Mouse (Mus musculus) liver, embryonic 13.5 days (tissue): ENCODE measurements around the gene AL732309.1. TPM values are rescaled to one million over a fixed set of nuclear protein-coding genes. Genes with fewer than 3 reads are reported as not detected.

Source experiments
- ATAC-seq: fragments of 200-750 bp; cut with Nextera tagmentation; 2 replicates; pipeline ENCODE4 v1.8.0; 2017; ENCODE audit warnings: low read depth, mild to moderate bottlenecking, moderate number of reproducible peaks, moderate library complexity
- DNase-seq: peaks from one replicate; pipeline ENCODE4 v3.0.0; 2022
- H3K27ac ChIP-seq: fragments of 300-500 bp; sonication (generic); 2 replicates; pipeline ENCODE4 v1.5.1; 2015; ENCODE audit warnings: moderate library complexity, mild to moderate bottlenecking, inconsistent platforms
- H3K27me3 ChIP-seq: fragments of 300-500 bp; sonication (generic); 2 replicates; pipeline ENCODE4 v1.6.1; 2015; ENCODE audit warnings: mild to moderate bottlenecking, inconsistent platforms
- H3K36me3 ChIP-seq: fragments of 300-500 bp; sonication (generic); 2 replicates; pipeline ENCODE4 v1.6.1; 2015; ENCODE audit warnings: mild to moderate bottlenecking, inconsistent platforms
- H3K4me1 ChIP-seq: fragments of 300-500 bp; sonication (generic); replicated peaks from 2 replicates; pipeline ENCODE4 v1.6.1; 2015; ENCODE audit warnings: inconsistent platforms
- H3K4me2 ChIP-seq: fragments of 300-500 bp; sonication (generic); 2 replicates; pipeline ENCODE4 v1.6.1; 2015; ENCODE audit warnings: inconsistent platforms, mild to moderate bottlenecking, moderate library complexity
- H3K4me3 ChIP-seq: fragments of 300-500 bp; sonication (generic); replicated peaks from 2 replicates; pipeline ENCODE4 v1.5.1; 2015; ENCODE audit warnings: mild to moderate bottlenecking, inconsistent platforms
- H3K9ac ChIP-seq: fragments of 300-500 bp; sonication (generic); 2 replicates; pipeline ENCODE4 v1.6.1; 2015; ENCODE audit warnings: mild to moderate bottlenecking, inconsistent platforms
- H3K9me3 ChIP-seq: fragments of 300-500 bp; sonication (generic); replicated peaks from 2 replicates; pipeline ENCODE4 v1.6.1; 2016; ENCODE audit warnings: inconsistent platforms
- WGBS: fragments of 180-500 bp; shearing (Covaris S2); methylation state at CpG from one replicate; pipeline ENCODE4 v1.1.7; 2015; ENCODE audit not compliant: insufficient replicate concordance; 5-methylcytosine and 5-hydroxymethylcytosine counted together
- polyA plus RNA-seq: library from polyadenylated mRNA; unstranded; fragments of >200 nt; fragmentation: Nextera tagmentation; extraction: Ambion mirVana; gene quantifications from 2 replicates; pipeline ENCODE4 v1.2.1, GENCODE M21; 2015

Gene AL732309.1
- polyA plus RNA-seq, 1 experiment from 2014 or later = 2.1 TPM

DNA sequence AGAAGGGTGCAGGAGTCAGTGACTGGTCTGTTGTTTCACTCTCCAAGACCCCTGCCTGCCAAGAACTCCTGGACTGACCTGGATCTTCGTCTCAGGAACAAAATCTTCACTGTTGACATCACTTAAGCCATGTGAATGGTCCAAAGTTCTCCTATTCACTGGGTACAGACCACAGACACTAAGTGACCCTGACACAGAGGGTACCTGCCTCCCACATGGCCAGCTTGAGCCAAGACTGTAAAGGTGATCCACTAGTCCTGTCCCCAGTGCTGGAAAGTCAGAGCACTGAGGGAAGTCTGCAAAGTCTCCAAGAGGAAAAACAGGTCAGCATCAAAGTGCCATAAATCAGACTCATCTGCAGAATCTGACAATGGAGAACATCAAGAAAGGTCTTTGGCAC is 39.1 kb downstream of the AL732309.1 start:
- 68% methylated on average over 1 of the region's 1 CpGs for WGBS
- Histone ChIP-seq H3K36me3 (peaks cover 66% of the 10 kb centered on the region), H3K27me3 (no peaks in the 10 kb centered on the region), H3K27ac (no peak overlapping the region), H3K4me1 (peaks cover 37% of the 10 kb centered on the region), H3K4me2 (no peak overlapping the region), H3K9me3 (no peaks in the 10 kb centered on the region), H3K9ac (0 out of 2 replicates have a peak overlapping the region, but pooled peaks have one; percentile 10), H3K4me3 (no peak overlapping the region)
- no peak for DNase-seq
- ATAC-seq = no peak

DNA sequence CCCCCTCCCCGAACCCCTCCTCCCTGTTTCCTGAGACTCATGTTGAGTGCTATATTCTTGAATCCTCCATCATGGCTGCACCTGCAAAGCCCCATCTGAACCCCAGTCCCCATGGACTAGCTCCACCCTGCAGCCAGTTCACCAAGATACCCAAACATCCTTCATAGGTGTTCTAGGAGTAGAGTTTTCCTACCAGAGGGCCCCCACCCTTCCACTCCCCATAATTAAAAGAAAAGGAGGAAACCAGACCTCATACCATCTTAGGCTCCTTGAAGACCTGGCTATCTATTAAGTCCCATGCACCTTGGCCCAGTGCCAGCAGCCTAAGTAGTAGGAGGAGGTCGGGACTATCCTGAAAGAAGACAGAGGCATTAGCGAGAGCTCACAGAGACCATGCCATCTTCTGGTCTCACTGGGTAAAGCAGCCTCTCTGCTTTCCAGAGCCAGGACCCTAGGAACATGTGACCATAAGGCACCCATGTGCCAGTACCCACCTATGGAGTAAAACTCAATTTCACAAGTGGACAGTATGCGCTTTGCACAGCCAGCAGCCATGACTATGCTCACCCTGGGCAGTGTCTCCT is 42.9 kb downstream of the AL732309.1 start:
- H3K9me3 ChIP-seq = no peaks in the 10 kb centered on the region
- H3K4me1 ChIP-seq = 0 out of 2 replicates have a peak, but pooled peaks cover 8% of the 10 kb centered on the region
- H3K27ac ChIP-seq = no peak overlapping the region
- 67% methylated on average over 4 of the region's 4 CpGs for WGBS
- peaks cover 98% of the 10 kb centered on the region for H3K36me3 ChIP-seq
- H3K4me3 ChIP-seq = no peak overlapping the region
- no peak overlapping the region for H3K4me2 ChIP-seq
- DNase-seq = no peak
- H3K27me3 ChIP-seq = no peaks in the 10 kb centered on the region
- no peak overlapping the region for H3K9ac ChIP-seq
- ATAC-seq = no peak

DNA sequence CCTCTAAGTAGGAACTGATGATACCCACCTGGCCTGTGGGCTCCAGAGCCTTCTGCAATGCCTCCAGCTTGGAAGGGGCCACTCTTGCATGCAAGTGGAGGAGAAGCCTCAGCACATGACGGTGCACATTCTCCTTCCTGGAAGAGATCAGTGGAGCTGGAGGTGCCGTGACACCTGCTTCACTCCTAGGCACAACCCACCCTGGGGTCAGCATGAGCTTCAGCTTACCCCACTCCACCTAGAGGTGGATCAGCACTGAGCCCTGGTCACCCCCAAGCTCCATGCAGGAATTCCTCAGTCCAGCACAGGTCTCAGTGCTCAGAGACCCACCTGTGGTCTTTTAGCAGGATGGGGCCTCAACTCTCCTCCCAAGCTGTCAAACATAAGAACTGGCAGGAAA is 46.0 kb downstream of the AL732309.1 start:
- DNase-seq = no peak
- H3K4me3 ChIP-seq = no peak overlapping the region
- H3K9me3 ChIP-seq = no peaks in the 10 kb centered on the region
- H3K4me2 ChIP-seq = no peak overlapping the region
- ATAC-seq = no peak
- H3K27ac ChIP-seq = no peak overlapping the region
- peaks cover 29% of the 10 kb centered on the region for H3K4me1 ChIP-seq
- H3K9ac ChIP-seq = no peak overlapping the region
- no peaks in the 10 kb centered on the region for H3K27me3 ChIP-seq
- WGBS = 75% methylated on average over 2 of the region's 2 CpGs
- peaks cover 74% of the 10 kb centered on the region for H3K36me3 ChIP-seq

DNA sequence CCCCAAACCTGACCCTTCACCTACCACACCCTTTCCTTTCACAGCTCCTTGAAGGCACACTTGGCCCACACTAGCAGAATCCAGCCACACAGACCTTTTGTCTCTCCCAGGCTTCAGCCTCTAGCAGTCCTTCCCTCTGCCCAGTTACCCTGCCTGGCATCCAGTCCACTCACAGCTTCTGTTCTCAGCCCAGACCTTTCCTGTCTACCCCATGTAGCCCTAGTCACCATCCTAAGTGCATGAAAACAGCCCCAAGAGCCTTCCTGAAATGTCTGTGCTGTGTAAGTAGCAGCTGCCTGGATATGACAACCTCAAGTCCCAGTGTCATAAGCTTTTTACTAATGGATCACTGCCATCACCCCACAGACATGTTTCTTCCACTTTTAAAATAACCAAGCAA is 48.7 kb downstream of the AL732309.1 start:
- Histone ChIP-seq H3K27ac (peak overlapping the region; percentile 91), H3K9ac (no peak overlapping the region), H3K4me3 (no peak overlapping the region), H3K4me2 (no peak overlapping the region), H3K9me3 (no peaks in the 10 kb centered on the region), H3K4me1 (peaks cover 52% of the 10 kb centered on the region), H3K27me3 (no peaks in the 10 kb centered on the region), H3K36me3 (peaks cover 51% of the 10 kb centered on the region)
- ATAC-seq (no peak), DNase-seq (no peak)

DNA sequence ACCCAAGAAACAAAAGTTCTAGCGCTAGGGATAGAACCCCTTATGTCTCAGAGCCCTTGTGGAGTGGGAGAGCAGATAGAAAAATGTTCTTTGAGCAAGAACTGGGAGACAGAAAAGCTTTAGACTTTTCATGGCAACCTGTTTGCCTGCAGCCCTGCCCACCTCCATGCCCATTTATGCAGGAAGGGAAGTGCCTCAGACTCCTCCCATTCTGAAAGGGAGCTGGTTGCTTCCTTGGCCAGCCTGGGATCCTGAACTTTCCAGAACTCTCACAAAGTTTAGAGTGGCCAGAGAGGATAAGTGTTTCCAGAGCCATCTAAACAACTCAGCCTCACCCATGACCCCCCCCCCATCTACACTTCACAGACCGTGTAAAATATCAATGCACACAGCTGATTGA is 49.5 kb downstream of the AL732309.1 start:
- peaks cover 53% of the 10 kb centered on the region for H3K4me1 ChIP-seq
- no peaks in the 10 kb centered on the region for H3K9me3 ChIP-seq
- H3K9ac ChIP-seq = no peak overlapping the region
- H3K27me3 ChIP-seq = no peaks in the 10 kb centered on the region
- H3K4me3 ChIP-seq = peak overlapping the region; percentile 60; the same call in 1 of the 2 replicates
- DNase-seq (no peak), ATAC-seq (no peak)
- peak overlapping the region; percentile 80 for H3K4me2 ChIP-seq
- 18% methylated on average over 2 of the region's 2 CpGs for WGBS
- peaks cover 44% of the 10 kb centered on the region for H3K36me3 ChIP-seq
- H3K27ac ChIP-seq = peak overlapping the region; percentile 91

DNA sequence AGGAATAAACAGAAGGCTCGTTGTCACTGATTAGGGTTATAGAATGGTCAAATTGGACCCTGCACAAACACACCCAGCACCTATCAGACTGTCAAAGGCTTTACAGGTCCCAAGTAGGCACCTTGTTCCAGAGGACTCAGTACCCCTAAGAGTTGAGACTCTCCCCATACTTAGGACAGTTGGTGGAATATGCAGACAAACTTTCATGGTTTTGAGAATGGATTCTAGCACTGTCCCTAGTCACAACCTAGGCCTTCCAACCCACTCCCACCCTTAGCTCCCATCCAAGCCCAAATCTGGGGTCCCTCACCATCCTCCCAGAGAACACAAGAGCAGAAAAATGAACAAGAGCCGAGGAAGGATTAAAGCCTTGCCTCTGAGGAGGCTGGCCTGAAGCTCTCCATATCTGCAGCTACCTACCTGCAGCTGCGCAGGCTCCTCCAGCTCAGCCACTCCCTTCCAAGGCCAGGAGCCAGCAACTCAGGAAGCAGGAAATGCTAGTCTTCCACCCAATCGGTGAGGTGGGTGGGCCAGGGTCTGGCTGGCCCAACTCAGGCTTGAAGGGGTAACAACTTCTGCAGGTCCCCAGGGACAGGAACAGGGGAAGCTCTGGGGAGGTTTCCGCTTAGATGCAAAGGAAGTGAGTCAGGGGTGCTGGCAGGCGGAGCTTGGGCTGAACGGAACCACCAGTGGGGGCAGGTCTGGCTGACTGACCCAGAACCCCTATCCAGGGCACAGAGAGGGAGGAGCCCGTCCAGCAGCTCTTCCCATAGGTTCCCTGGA is 50.3 kb downstream of the AL732309.1 start, which contains the start of gene Tor4a:
TSS of gene Tor4a (minus strand) at position 715 of the 783 bp plus-strand sequence.
- H3K27ac ChIP-seq = peak within 1 kb of the TSS; percentile 91
- DNase-seq = peak; percentile 64
- peaks cover 36% of the 10 kb centered on the region for H3K36me3 ChIP-seq
- H3K9ac ChIP-seq = peak within 1 kb of the TSS; percentile 70
- peak within 1 kb of the TSS; percentile 80 for H3K4me2 ChIP-seq
- H3K4me1 ChIP-seq = peaks cover 53% of the 10 kb centered on the region
- H3K4me3 ChIP-seq = peak within 1 kb of the TSS; percentile 60
- ATAC-seq = peak; percentile 52
- WGBS = 5% methylated on average over 8 of the region's 8 CpGs
- H3K9me3 ChIP-seq = no peaks in the 10 kb centered on the region
- H3K27me3 ChIP-seq = no peaks in the 10 kb centered on the region

DNA sequence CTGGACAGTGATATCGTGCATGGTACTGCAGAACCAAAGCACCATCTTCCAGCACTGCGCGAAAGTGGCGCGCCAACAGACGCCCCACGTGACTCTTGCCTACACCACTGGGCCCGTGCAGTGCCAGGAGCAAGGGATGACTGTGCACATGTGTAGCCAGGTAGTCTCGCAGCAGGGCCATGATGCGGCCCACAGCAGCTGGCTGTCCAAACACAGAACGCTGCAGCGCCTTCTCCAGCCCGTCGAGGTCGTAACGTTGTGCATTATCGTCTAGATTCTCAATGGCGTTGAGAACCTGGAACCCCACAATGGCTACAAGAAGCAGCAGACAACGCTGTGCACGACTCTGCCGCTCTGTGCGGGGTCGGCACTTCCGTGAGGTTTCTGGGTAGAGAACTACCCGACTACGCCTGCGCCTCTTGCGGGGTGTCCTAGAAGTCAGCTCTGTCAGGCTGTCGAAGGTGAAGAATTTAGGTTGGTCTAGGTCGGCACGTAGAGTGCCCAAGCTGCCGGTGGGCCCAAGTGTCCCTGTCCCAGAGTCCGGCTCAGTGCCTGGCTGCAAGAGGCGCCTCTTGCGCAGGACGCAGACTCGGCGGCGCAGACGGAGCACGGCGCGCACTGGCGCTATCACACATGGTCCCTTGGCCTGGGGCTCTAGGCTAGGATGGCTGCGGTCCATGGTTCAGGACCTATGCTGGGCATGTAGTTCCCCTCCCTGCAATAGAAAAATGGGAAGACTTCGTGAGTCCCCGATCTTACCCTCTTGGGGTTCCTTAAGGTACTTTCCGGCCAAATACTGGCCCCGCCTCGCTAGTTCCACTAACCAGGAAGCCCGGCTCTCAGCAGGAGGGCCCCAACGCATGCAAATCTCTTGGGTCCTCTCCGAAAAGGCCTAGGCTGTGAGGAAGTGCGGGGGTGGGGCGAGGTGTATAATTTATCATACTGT is 51.2 kb downstream of the AL732309.1 start:
- Histone ChIP-seq H3K4me2 (peak overlapping the region; percentile 80), H3K9me3 (no peaks in the 10 kb centered on the region), H3K27me3 (no peaks in the 10 kb centered on the region), H3K36me3 (peaks cover 27% of the 10 kb centered on the region), H3K4me1 (peaks cover 53% of the 10 kb centered on the region), H3K27ac (peak overlapping the region; percentile 91), H3K4me3 (peak overlapping the region; percentile 60), H3K9ac (peak overlapping the region; percentile 70)
- DNase-seq (peak; percentile 62), ATAC-seq (peak; percentile 65)
- WGBS = 8% methylated on average over 55 of the region's 55 CpGs

Other genes starting within 250 kb of the AL732309.1 start
- 8.0 and 10.2 TPM in 2 replicates for gene Nsmf, start 192.5 kb downstream of the AL732309.1 start, polyA plus RNA-seq
- gene Entpd8, start 166.6 kb downstream of the AL732309.1 start, polyA plus RNA-seq = 1.6 and 2.2 TPM in 2 replicates
- gene Noxa1, start 151.7 kb downstream of the AL732309.1 start, polyA plus RNA-seq = 1.1 and 1.6 TPM in 2 replicates
- 2.5 and 2.6 TPM in 2 replicates for gene Nrarp, start 66.1 kb downstream of the AL732309.1 start, polyA plus RNA-seq
- gene Tor4a, start 50.0 kb downstream of the AL732309.1 start, polyA plus RNA-seq = 5.5 and 6.0 TPM in 2 replicates
- 42.8 and 43.3 TPM in 2 replicates for gene Nelfb, start 35.4 kb downstream of the AL732309.1 start, polyA plus RNA-seq
- gene Stpg3, start 32.2 kb downstream of the AL732309.1 start, polyA plus RNA-seq = not detected in 2 replicates
- not detected in 2 replicates for gene Fam166a, start 28.1 kb downstream of the AL732309.1 start, polyA plus RNA-seq
- gene Tubb4b, start 22.2 kb downstream of the AL732309.1 start, polyA plus RNA-seq = 835 and 850 TPM in 2 replicates
- not detected in 2 replicates for gene Slc34a3, start 12.5 kb downstream of the AL732309.1 start, polyA plus RNA-seq
- gene Rnf224, start 10.1 kb downstream of the AL732309.1 start, polyA plus RNA-seq = not detected in 2 replicates
- gene Rnf208, start 4.6 kb downstream of the AL732309.1 start, polyA plus RNA-seq = 0.60 and 0.74 TPM in 2 replicates
- not detected in 2 replicates for gene Cysrt1, start 4.4 kb downstream of the AL732309.1 start, polyA plus RNA-seq
- 13.5 and 14.7 TPM in 2 replicates for gene Tmem203, start 8.6 kb upstream of the AL732309.1 start, polyA plus RNA-seq
- gene Tprn, start 15.8 kb upstream of the AL732309.1 start, polyA plus RNA-seq = 5.6 and 6.1 TPM in 2 replicates
- 158 and 162 TPM in 2 replicates for gene Ssna1, start 25.6 kb upstream of the AL732309.1 start, polyA plus RNA-seq
- gene Anapc2, start 25.6 kb upstream of the AL732309.1 start, polyA plus RNA-seq = 50.5 and 51.0 TPM in 2 replicates
- gene Tmem210, start 41.3 kb upstream of the AL732309.1 start, polyA plus RNA-seq = not detected in 2 replicates
- gene Lrrc26, start 43.1 kb upstream of the AL732309.1 start, polyA plus RNA-seq = not detected in 2 replicates
- gene Grin1, start 72.3 kb upstream of the AL732309.1 start, polyA plus RNA-seq = 0.12 and 0.41 TPM in 2 replicates
- gene Man1b1, start 85.5 kb upstream of the AL732309.1 start, polyA plus RNA-seq = 18.8 and 27.1 TPM in 2 replicates
- 9.0 and 10.5 TPM in 2 replicates for gene Dpp7, start 109.5 kb upstream of the AL732309.1 start, polyA plus RNA-seq
- gene Uap1l1, start 118.8 kb upstream of the AL732309.1 start, polyA plus RNA-seq = 13.4 and 16.1 TPM in 2 replicates
- gene Sapcd2, start 125.5 kb upstream of the AL732309.1 start, polyA plus RNA-seq = 30.0 and 30.6 TPM in 2 replicates
- gene Entpd2, start 149.0 kb upstream of the AL732309.1 start, polyA plus RNA-seq = 0.40 and 0.41 TPM in 2 replicates
- gene Npdc1, start 152.5 kb upstream of the AL732309.1 start, polyA plus RNA-seq = 4.2 and 5.1 TPM in 2 replicates
- gene Fut7, start 176.4 kb upstream of the AL732309.1 start, polyA plus RNA-seq = 0.56 and 0.97 TPM in 2 replicates
- 1.4 and 1.6 TPM in 2 replicates for gene Abca2, start 181.8 kb upstream of the AL732309.1 start, polyA plus RNA-seq
- 0.21 and 0.25 TPM in 2 replicates for gene Clic3, start 210.0 kb upstream of the AL732309.1 start, polyA plus RNA-seq
- gene Paxx, start 214.2 kb upstream of the AL732309.1 start, polyA plus RNA-seq = 7.2 and 7.7 TPM in 2 replicates
- gene Ptgds, start 223.2 kb upstream of the AL732309.1 start, polyA plus RNA-seq = 0.38 TPM in 1 of 2 replicates, not detected in the other
- gene Lcn12, start 247.0 kb upstream of the AL732309.1 start, polyA plus RNA-seq = not detected in 2 replicates